Mouse (Mus musculus) E14TG2a.4 (cell line): Measurements from ENCODE around the gene Tspan3.

Source experiments
- CTCF ChIP-seq: conservative IDR thresholded peaks from 2 replicates; pipeline ENCODE4 v1.5.1; 2014; ENCODE audit warnings: low read length
- NANOG ChIP-seq: IDR thresholded peaks from 2 replicates; pipeline ENCODE4 v1.6.1; 2014; ENCODE audit warnings: borderline replicate concordance, low read length, mixed read lengths
- POU5F1 ChIP-seq: IDR thresholded peaks from 2 replicates; pipeline ENCODE4 v1.6.1; 2014; ENCODE audit warnings: low read length, borderline replicate concordance

DNA sequence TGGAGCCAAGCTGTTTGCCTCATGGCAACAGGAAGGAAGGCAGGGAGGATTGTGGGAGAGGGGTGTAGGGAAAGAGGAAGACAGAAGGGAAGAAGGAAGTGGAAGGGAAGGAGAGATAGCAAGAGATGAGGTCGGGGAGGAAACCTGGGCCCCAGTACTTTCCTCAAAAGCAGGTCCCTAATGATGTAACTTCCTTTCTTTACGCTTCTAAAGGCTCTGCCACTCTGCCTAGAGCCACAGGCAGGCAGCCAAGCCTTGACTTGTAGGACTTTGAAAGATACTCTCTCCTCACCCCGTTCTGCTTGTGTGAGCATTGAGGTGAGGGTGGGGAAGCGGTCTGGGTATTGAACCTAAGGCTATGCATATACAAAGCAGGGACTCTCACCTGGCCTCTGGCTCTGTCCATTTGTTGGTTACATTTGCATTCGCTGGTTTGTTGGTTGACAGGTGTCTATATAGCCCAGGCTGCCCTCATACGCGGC lies 65.2 kb downstream of the Tspan3 start:
- TF ChIP-seq CTCF (no peak), NANOG (no peak), POU5F1 (no peak)
